Mouse (Mus musculus) adrenal gland, postnatal 25 days (tissue): ENCODE data around the gene Grid1. TPM values are rescaled to one million over a fixed set of nuclear protein-coding genes. Genes with fewer than 3 reads are reported as not detected.

Experiments
- DNase-seq: peaks from one replicate; pipeline ENCODE4 v3.0.0; 2021; ENCODE audit warnings: mixed read lengths
- total RNA-seq: library from RNA; stranded (reverse); gene quantifications from 2 replicates; pipeline ENCODE4 v1.2.3, GENCODE M21; 2021

The Grid1 gene
- total RNA-seq, 1 experiment from 2014 or later = 0.73 TPM

DNA sequence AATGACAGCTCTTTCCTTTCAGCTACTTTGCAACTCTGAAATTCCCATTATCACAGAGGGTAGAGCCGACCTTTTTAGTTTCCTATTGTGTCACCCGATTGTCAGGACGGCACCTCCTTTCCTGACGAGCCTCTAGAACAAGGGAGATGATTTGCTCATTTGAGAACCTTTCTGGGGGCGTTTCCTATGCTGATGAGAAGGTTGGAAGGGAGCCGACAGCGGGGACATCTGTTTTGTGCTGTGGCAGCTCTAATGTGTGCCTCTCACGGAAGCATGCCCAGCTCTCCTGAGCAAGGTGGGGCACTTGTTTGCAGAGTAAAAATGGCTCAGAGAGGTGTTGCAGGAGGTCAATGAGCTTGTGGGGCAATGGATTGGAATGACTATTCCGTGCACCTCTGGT, 189.2 kb downstream of the Grid1 start:
- DNase-seq = no peak

GRCm38 (mm10) chr14:35026686-35027085, 206.8 kb downstream of the Grid1 start:
- DNase-seq = no peak

GRCm38 (mm10) chr14:35027501-35028140, 207.7 kb downstream of the Grid1 start:
- no peak for DNase-seq

DNA sequence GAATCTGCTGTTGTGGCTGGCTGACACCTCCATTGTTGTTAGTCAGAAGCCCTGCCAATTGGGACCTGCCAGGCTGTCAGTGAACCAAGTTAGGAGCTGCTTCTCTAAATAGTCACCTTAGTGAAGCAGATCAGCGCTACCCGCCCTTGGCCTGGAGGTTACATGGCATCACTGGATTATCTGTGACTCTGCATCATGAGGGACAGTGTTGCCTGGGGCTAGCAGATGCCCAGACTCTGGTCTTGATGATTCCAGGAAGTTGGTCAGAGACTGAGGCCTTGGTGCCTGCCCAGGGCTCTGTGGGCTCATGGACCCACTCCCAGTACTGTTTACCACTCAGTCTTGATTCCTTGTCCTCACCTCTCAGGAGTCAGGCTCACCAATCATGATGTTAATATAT, 209.7 kb downstream of the Grid1 start:
- no peak for DNase-seq

DNA sequence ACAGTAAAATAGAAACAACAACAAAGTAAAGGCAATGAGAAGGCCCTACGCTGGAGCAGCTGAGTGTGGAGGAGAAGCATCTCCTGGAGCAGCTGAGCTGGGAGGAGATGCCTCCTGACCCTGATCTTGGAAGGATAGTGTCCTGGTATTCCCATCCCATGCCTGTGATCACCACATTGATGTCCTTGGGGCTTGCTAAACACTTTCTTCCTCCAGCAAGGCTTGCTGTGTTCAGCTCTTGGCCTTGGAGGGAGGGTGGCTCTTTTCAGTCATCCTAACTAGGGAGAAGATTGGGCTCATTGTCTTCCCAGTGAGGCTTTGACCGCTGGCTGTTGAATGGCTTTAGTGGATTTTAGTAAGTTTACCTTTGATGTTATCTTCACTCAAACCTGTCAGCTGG, 210.4 kb downstream of the Grid1 start:
- no peak for DNase-seq

GRCm38 (mm10) chr14:35032283-35032682, 212.4 kb downstream of the Grid1 start:
- no peak for DNase-seq

DNA sequence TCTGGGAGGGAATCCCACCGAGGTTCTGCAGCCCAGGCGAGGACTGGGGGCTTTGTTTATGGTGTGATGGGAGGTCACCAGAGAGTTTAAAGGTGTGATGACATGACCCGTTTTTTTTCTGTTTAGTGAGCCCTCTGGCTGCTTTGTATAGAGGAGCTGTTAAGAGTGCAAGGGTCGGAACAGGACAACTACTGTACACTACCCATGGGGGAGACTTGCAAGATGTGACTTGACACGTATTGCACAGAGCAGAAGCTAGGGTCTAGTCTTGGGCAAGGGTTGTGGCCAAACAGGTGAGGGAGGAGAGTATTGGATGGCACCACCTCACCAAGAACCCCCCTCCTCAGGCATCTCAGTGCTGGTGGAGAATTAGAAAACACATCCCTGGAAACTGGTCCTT, 224.4 kb downstream of the Grid1 start:
- no peak for DNase-seq

GRCm38 (mm10) chr14:35044918-35045698, 225.2 kb downstream of the Grid1 start:
- no peak for DNase-seq

GRCm38 (mm10) chr14:35049231-35049630, 229.3 kb downstream of the Grid1 start:
- no peak for DNase-seq

GRCm38 (mm10) chr14:35054139-35054538, 234.2 kb downstream of the Grid1 start:
- no peak for DNase-seq

DNA sequence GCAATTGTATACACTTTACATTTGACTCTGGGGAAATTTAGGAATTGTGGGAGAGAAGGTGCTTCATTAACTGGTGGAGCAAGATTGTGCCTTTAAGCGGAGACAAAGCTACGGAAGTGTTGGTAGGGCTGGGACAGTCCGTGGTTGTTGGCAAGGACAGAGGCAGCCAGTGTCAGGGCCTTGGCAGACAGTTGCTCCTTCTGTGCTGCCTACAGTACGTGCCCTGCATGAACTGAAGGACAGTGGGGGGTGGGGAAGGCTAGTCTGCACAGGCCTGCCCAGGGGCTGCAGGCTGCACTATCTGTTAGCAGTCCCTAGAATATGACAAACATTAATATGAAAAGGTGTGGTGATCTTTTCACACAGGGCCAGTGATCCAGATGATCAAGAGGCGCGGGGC, 254.7 kb downstream of the Grid1 start:
- peak; percentile 44 for DNase-seq

DNA sequence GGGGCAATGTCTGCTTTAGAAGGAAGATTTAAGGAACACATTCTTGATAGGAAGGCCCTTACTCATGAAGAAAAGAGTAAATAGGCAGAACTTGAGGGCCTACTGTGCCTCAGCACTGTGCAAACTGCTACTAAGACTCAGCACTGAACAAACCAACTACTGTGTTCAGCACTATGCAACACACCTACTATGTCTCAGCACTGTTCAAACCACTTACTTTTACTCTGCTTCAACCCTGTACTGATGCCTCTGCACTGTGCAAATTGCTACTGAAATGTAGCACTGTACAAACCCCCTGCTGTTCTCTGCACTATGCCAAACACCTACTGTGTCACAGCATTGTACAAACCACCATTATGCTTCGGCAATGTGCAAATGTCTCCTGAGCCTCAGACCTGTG, 260.0 kb downstream of the Grid1 start:
- DNase-seq = no peak

- no peak for DNase-seq
Measured at GRCm38 (mm10) chr14:35092646-35093045, 272.7 kb downstream of the Grid1 start.

DNA sequence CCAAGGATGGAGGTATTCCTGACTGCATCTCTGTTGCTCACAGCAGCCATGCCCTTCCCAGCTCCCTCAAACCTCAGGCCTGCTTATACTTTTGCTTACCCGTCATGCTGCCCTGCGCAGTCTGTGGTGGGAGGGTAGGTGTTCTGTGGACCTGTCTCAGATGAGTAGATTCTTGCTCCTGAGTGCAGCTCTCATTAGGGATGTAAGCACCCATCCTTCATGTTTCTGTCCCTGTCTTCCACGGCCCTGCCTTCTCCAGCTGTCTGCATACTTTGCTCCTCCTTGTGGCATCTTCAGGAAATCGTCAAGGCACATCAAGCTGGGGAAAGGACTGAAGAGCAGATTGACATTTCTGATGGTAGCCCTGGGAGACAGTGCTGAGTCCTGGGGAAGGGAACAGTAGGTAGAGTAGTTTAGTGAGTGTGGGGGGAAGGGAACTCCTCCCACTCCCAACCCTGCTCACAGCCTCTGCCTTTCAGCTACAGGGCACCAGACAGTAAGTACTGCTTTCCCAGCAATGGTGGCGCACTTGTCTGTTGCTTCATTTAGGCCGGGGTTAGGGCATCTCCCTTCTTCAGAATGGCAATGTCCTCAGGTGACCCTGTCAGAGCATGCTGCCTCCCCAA, 273.8 kb downstream of the Grid1 start:
- no peak for DNase-seq

DNA sequence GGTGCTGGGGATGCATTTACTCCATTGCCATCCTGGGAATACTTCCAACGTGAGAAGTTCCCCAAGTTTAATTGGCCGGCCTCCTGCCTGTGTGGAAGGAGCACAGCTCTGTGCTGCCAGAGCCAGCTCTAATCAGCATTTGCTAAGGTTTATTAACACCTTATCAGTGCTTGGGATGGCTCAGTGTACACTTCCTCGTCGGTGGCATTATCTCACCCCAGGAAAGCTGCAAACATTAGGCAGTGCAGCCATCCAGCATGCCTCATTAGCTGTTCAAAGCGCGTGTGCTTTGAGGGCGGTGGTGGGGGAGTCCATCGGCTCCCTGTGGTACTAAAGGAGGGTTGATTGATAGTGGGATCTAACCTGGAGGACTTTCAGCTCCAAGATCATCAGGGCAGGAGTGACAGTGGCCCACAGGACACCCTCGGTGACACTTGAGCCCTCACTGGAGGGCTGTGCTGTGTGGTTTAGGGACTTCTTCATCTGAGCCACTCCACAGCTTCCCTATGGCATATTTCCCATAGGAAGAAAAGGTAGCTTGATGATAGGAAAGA, 275.7 kb downstream of the Grid1 start:
- DNase-seq = no peak

DNA sequence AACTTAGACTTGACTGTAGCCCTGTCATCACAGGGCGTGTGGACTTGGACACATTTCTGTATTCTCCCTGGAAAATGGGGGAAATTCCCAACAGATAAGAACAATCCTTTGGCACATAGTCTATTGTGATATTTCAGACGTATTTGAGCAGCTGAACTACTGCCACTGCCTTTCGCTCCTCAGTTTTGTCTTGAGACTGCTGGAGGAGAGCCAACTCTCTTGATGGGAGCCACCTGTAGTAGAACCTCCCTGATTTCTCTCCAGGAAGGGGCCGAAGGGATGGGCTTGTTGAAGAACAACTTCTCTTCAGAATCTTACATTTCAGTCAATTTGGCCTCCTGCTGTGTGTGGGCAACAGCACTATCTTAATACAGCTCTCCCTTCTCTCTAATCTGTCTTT, 276.2 kb downstream of the Grid1 start:
- DNase-seq = no peak

DNA sequence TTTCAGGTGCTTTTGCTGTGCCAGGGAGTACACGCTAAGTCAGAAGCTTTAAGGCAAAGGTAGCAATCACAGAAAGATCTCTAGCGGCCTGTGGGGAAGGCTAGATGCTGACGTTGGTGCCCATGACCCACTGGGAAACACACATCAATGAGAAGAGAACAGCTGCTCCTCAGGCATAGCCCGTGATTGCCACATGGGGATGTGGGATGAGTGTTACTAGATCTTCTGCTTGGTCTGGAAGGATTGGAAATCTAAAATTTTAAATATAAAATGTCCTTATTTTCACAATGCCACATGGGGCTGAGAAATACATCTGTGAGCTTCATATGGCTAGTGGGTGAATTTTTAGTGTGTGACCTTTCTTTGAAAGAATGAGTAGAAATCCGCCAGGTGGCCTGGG, 277.3 kb downstream of the Grid1 start:
- DNase-seq = no peak

GRCm38 (mm10) chr14:35103639-35104210, 283.8 kb downstream of the Grid1 start:
- no peak for DNase-seq

- DNase-seq = no peak
Measured at GRCm38 (mm10) chr14:35107596-35107995, 287.7 kb downstream of the Grid1 start.

DNA sequence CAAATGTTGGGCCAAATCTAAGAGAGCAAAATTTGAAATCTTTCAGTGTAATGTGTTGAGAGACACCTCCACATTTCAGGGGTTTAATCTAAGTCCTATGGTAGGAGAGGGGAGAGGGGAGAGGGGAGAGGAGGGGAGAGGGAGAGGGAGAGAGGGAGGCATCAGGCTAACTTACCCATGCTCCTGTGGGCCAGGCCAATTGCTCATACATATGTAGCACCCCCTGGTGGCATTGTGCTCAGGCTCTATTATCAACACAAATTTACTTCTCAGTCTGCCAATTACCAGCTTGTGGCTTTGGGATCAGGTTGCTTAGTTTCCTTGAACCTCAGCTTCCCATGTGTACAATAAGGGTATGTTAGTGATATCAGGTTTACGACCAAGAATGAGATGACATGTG, 291.0 kb downstream of the Grid1 start:
- peak; percentile 12 for DNase-seq

DNA sequence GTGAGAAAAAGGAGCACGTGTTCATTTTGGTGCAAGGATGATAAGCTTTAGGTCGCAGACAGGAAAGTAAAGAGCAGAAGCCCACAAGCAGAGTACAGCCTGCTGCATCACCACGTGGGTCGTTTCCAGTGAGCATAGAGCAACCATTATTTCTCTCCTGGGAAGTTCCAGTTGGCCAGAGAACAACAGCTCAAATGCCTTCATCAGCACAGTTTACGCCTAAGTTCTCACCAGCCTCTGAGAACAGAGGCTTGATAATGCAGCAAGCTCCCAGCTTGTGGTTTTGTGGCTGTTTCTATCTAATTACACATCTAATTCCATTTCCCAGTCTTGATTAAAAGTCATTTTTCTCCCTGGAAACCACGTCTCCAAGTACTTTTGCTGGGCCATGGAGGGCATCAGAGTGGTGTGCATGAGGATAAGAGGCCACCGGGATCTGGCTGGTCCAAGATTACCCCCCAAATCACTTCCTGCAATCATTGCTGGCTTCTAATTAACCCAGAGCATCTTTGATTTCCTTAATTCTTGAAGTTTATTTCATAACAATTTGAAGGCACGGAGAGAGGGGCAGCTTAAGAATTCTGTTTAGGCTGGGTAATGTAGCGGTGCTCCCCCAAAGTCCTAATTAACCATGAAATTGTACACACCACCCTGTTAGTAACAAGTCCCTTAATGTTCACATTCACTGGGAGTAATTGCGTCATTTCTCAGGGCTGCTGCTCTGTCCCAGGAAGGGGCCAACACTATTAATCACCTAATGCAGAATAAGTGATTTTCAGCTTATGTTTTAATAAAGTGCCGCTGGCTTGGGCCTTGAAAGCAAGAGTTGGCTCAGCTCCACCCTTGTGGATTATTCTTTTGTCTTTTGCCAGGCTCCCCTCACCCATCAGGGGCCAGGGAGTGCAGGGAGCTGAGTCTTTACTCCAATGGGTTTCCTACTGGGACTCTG, 292.7 kb downstream of the Grid1 start:
- no peak for DNase-seq

DNA sequence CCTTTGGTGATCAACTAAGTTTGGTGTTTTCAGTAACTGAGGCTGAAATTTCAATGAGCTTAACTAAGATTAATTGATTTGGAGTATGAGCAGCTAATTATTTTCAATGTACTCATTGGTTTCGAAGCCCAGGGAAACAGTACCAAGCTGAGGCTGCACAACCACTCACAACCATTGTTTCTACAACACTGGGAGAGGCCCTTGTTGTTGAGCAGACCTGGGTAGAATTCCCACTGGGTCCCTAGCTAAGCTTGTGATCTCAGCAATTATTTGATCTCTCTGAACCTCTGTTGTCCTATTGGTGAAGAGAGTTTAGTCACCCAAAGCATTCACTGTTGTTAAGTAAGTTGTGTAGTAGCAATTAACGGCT, 293.4 kb downstream of the Grid1 start:
- DNase-seq = no peak
